In the genomic region with DNA sequence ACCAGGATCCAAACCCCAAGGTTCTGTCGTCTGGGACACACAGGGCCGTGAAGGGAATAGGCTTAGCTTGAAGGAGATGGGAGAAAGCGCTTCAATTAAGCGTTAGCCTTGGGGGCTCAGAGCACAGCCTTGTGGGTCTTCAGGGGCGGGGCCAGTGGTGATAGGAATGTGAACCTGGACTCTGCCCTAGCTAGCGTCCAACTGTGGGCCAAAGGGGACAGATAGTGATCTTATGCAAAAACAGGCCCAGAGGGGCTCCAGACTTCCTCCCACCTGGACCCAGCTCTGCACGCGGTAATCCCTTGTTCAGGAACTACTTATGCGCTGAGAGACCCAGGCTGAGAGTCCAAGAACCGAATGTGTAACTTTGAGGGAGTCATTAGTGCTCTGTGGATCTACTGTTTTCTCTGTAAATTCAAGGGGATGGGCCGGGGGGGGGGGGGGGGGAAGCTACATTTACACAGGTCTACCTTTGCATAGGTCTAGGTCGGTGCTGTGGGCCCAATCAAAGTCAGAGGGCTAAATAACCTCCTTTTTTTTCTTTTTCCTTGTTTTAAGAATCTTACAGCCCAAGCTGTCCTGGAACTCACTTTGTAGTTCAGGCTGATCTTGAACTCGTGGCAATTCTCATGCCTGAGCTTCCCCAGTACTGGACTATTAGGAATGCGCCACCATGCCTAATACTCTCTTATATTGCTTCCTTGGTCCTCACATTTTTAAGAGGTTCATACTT, we compare ENCODE assay signal across 8 mouse cellular contexts. TPM values are rescaled to one million over a fixed set of nuclear protein-coding genes. Genes with fewer than 3 reads are reported as not detected.
A peak's percentile ranks its signal among the peaks of the same experiment; 100 is the strongest.
DNase-seq lines count a peak whose midpoint lies in the region; ATAC-seq lines count a peak whose summit lies in the region.

No protein-coding gene starts in this region.

- H3K4me1 ChIP-seq in heart, embryonic 14.5 days (ENCODE audit: control insufficient read depth in 2 of 2, insufficient read depth in 2 of 2, low read length in 2 of 2), result peaks cover 7 to 9% of the 10 kb centered on the region in 2 experiments
- peaks cover 16% of the 10 kb centered on the region for H3K4me1 ChIP-seq in hindbrain, embryonic 14.5 days (replicated peaks; ENCODE audit: control insufficient read depth, insufficient read depth, low read length)
- H3K4me1 ChIP-seq in midbrain, embryonic 15.5 days, result peaks cover 18% of the 10 kb centered on the region

- DNase-seq in heart, postnatal 4 days, result no peak
- DNase-seq in ZHBTc4 (ENCODE audit: low read depth, low spot score), result peak; percentile 61
- DNase-seq in hindbrain, embryonic 14.5 days (ENCODE audit: low spot score), result no peak
- no peak for DNase-seq in right cerebral cortex, adult 2 months (ENCODE audit: low spot score in 2 of 2)
- DNase-seq in adrenal gland, postnatal 25 days, result no peak
- no peak for DNase-seq in layer of hippocampus, adult 8-10 months (ENCODE audit: low spot score in 2 of 2)

- peak overlapping the region; percentile 52 to 68 for H3K4me3 ChIP-seq in heart, embryonic 14.5 days (ENCODE audit: control insufficient read depth in 1 of 2, insufficient read depth in 1 of 2, low read depth in 1 of 2, low read length in 2 of 2)
- H3K4me3 ChIP-seq in hindbrain, embryonic 14.5 days (replicated peaks; ENCODE audit: low read length), result peak overlapping the region; percentile 46
- peak overlapping the region; percentile 57 for H3K4me3 ChIP-seq in midbrain, embryonic 15.5 days

- peak overlapping the region; percentile 73 for H3K9ac ChIP-seq in heart, embryonic 14.5 days (ENCODE audit: low read length)
- peak overlapping the region; percentile 77 for H3K9ac ChIP-seq in hindbrain, embryonic 14.5 days
- peak overlapping the region; percentile 61 for H3K9ac ChIP-seq in midbrain, embryonic 15.5 days

- no peaks in the 10 kb centered on the region for H3K9me3 ChIP-seq in heart, embryonic 14.5 days (ENCODE audit: control insufficient read depth, low read length)
- no peaks in the 10 kb centered on the region for H3K9me3 ChIP-seq in hindbrain, embryonic 14.5 days (ENCODE audit: control insufficient read depth, low read length)
- no peaks in the 10 kb centered on the region for H3K9me3 ChIP-seq in midbrain, embryonic 15.5 days

- peak overlapping the region; percentile 68 for H3K4me2 ChIP-seq in heart, embryonic 14.5 days (ENCODE audit: low read length)
- H3K4me2 ChIP-seq in hindbrain, embryonic 14.5 days (replicated peaks), result peak overlapping the region; percentile 69
- peak overlapping the region; percentile 83 for H3K4me2 ChIP-seq in midbrain, embryonic 15.5 days

- peaks cover 41% of the 10 kb centered on the region for H3K36me3 ChIP-seq in heart, embryonic 14.5 days (ENCODE audit: control insufficient read depth, insufficient read depth, low read length)
- H3K36me3 ChIP-seq in hindbrain, embryonic 14.5 days (replicated peaks; ENCODE audit: control insufficient read depth, insufficient read depth), result no peaks in the 10 kb centered on the region; the same call in 1 of the 2 replicates
- no peaks in the 10 kb centered on the region for H3K36me3 ChIP-seq in midbrain, embryonic 15.5 days (replicated peaks)

- peak overlapping the region; percentile 55 to 75 for H3K27ac ChIP-seq in heart, embryonic 14.5 days (replicated peaks in 1 of 2; ENCODE audit: control insufficient read depth in 1 of 2, insufficient read depth in 1 of 2, low read depth in 2 of 2, low read length in 2 of 2)
- H3K27ac ChIP-seq in hindbrain, embryonic 14.5 days, result peak overlapping the region; percentile 55; the same call in 1 of the 2 replicates
- H3K27ac ChIP-seq in midbrain, embryonic 15.5 days, result peak overlapping the region; percentile 78; the same call in 1 of the 2 replicates

- WGBS in heart, embryonic 14.5 days, result 23% methylated on average over 13 of the region's 14 CpGs
- WGBS in hindbrain, embryonic 14.5 days, result 30% methylated on average over 14 of the region's 14 CpGs
- WGBS in midbrain, embryonic 15.5 days, result 23% methylated on average over 14 of the region's 14 CpGs

- H3K27me3 ChIP-seq in heart, embryonic 14.5 days (ENCODE audit: control insufficient read depth, insufficient read depth, low read length), result no peaks in the 10 kb centered on the region
- H3K27me3 ChIP-seq in hindbrain, embryonic 14.5 days (ENCODE audit: control insufficient read depth, insufficient read depth, low read length), result no peaks in the 10 kb centered on the region
- no peaks in the 10 kb centered on the region for H3K27me3 ChIP-seq in midbrain, embryonic 15.5 days (replicated peaks)

- ATAC-seq in heart, embryonic 14.5 days (ENCODE audit: insufficient number of reproducible peaks, insufficient read depth, low FRiP score, low read depth), result no peak; the same call in 1 of the 2 replicates
- ATAC-seq in hindbrain, embryonic 14.5 days (ENCODE audit: low FRiP score), result no peak
- no peak; the same call in 1 of the 2 replicates for ATAC-seq in midbrain, embryonic 15.5 days (replicated peaks)

RNA-seq across cellular contexts. Expression of a gene that starts 0.8 kb away (rescaled TPM):
- 126 and 128 TPM in 2 replicates for polyA plus RNA-seq in heart, embryonic 14.5 days (2014; fragmentation: Nextera tagmentation; extraction: Ambion mirVana)
- total RNA-seq in heart, postnatal 4 days (2021), result 10 to 100 TPM; 52.9 to 54.3 TPM
- 48.6 and 54.4 TPM in 2 replicates for polyA plus RNA-seq in hindbrain, embryonic 14.5 days (2014; fragmentation: Nextera tagmentation; extraction: Ambion mirVana)
- polyA plus RNA-seq in midbrain, embryonic 15.5 days (2015; fragmentation: Nextera tagmentation; extraction: Ambion mirVana), result 53.2 and 58.5 TPM in 2 replicates
- 31.8 and 49.7 TPM in 2 replicates for total RNA-seq in adrenal gland, postnatal 25 days (2021)
- 10 to 100 TPM; 11.6 to 20.7 (median 16.1) TPM for total RNA-seq in layer of hippocampus, adult 8-10 months (2022)

RNA-seq across cellular contexts. Expression of a gene that starts 16.1 kb away (rescaled TPM):
- polyA plus RNA-seq in heart, embryonic 14.5 days (2014; fragmentation: Nextera tagmentation; extraction: Ambion mirVana), result 649 and 684 TPM in 2 replicates
- 100 to 1,000 TPM; 466 to 502 TPM for total RNA-seq in heart, postnatal 4 days (2021)
- 1,746 and 2,054 TPM in 2 replicates for polyA plus RNA-seq in hindbrain, embryonic 14.5 days (2014; fragmentation: Nextera tagmentation; extraction: Ambion mirVana)
- 2,073 and 2,119 TPM in 2 replicates for polyA plus RNA-seq in midbrain, embryonic 15.5 days (2015; fragmentation: Nextera tagmentation; extraction: Ambion mirVana)
- 265 and 377 TPM in 2 replicates for total RNA-seq in adrenal gland, postnatal 25 days (2021)
- 100 to 1,000 TPM; 243 to 308 (median 280) TPM for total RNA-seq in layer of hippocampus, adult 8-10 months (2022)

RNA-seq across cellular contexts. Expression of a gene that starts 18.4 kb away (rescaled TPM):
- polyA plus RNA-seq in heart, embryonic 14.5 days (2014; fragmentation: Nextera tagmentation; extraction: Ambion mirVana), result 19.3 and 20.9 TPM in 2 replicates
- 10 to 100 TPM; 22.3 to 25.0 TPM for total RNA-seq in heart, postnatal 4 days (2021)
- polyA plus RNA-seq in hindbrain, embryonic 14.5 days (2014; fragmentation: Nextera tagmentation; extraction: Ambion mirVana), result 25.6 and 29.3 TPM in 2 replicates
- polyA plus RNA-seq in midbrain, embryonic 15.5 days (2015; fragmentation: Nextera tagmentation; extraction: Ambion mirVana), result 39.7 and 40.7 TPM in 2 replicates
- total RNA-seq in adrenal gland, postnatal 25 days (2021), result 25.8 and 27.4 TPM in 2 replicates
- 10 to 100 TPM; 26.3 to 31.6 (median 28.2) TPM for total RNA-seq in layer of hippocampus, adult 8-10 months (2022)

RNA-seq across cellular contexts. Expression of a gene that starts 37.2 kb away (rescaled TPM):
- polyA plus RNA-seq in heart, embryonic 14.5 days (2014; fragmentation: Nextera tagmentation; extraction: Ambion mirVana), result 0.84 and 0.93 TPM in 2 replicates
- total RNA-seq in heart, postnatal 4 days (2021), result 1 to 10 TPM; 5.0 to 5.4 TPM
- polyA plus RNA-seq in hindbrain, embryonic 14.5 days (2014; fragmentation: Nextera tagmentation; extraction: Ambion mirVana), result 1.5 and 1.6 TPM in 2 replicates
- polyA plus RNA-seq in midbrain, embryonic 15.5 days (2015; fragmentation: Nextera tagmentation; extraction: Ambion mirVana), result 0.79 and 0.94 TPM in 2 replicates
- 2.0 and 4.1 TPM in 2 replicates for total RNA-seq in adrenal gland, postnatal 25 days (2021)
- 10 to 100 TPM in 3 of 4 experiments, 1 to 10 TPM in 1; 6.7 to 13.0 (median 11.3) TPM for total RNA-seq in layer of hippocampus, adult 8-10 months (2022)
